Mouse (Mus musculus): ENCODE data around the gene Cldn7.

DNA sequence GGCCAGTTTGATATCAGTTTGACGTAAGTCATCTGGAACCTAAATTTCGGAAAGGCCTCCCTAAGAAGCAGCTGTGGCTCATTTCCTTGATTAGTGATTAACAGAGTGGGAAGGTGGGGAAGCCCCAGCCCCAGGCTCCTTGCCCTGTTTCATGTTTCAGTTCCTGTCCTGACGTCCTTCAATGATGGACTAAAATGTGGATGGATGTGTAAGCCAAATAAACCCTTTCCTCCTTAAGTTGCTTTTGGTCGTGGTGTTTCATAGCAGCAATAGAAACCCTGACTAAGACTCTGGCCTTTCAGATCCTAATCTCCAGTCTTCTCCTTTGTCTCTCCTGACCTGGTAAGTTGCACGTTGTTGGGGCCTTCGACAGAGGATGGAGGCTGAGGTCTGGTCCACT is 5.6 kb downstream of the Cldn7 start:
- TF ChIP-seq CTCF (conservative IDR thresholded peaks at IDR 0.05; ENCODE audit: low read length) (no peak), NANOG (IDR thresholded peaks at IDR 0.05; ENCODE audit: borderline replicate concordance, low read length) (no peak)
